Mouse (Mus musculus): ENCODE measurements around the gene A730071L15Rik. TPM values are rescaled to one million over a fixed set of nuclear protein-coding genes. Genes with fewer than 3 reads are reported as not detected.

The A730071L15Rik gene
- polyA plus RNA-seq (2015; fragmentation: Illumina TruSeq; extraction: RNeasy Lipid Tissue Mini Kit (QIAGEN cat#74804); ENCODE audit: insufficient read depth, low replicate concordance) = 0.48 TPM

DNA sequence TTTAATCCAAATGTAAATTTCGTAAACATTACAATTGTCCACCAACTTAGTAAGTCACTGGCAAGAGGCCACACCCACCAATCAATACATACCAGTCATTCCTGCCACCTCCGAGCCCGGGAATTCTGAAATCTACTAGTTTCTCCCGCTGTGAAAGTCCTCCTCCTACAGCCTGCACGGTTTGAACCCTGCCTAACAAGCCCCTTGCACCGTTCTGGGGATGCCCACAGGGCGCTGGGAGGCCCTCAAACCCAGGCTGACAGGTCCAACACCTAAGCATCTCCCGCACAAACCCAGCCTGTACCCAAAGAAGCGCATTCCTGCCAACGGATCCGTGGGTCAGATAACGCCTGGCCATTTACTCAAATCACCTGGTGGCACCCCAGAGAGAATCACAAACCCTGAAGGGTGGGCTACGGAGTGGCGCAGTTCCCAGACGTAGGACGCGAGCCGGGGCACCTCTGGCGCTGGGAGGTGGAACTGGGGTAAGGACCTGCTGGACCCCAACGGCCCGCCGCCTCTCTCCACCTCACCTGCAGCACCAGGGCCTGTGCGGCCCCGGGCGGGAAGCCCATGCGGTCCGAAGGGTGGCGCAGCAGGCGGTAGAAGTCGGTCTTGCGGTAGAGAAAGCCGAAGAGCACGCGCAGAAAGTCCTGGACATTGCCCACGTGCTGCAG, at the start of gene A730071L15Rik:
TSS of gene A730071L15Rik (plus strand) at position 620 of the 677 bp plus-strand sequence.

GRCm38 (mm10) chr11:6200087-6200569, 299 bp downstream of the A730071L15Rik start, which contains the start of gene Nudcd3:
TSS of gene Nudcd3 (minus strand) at chr11:6200415.

DNA sequence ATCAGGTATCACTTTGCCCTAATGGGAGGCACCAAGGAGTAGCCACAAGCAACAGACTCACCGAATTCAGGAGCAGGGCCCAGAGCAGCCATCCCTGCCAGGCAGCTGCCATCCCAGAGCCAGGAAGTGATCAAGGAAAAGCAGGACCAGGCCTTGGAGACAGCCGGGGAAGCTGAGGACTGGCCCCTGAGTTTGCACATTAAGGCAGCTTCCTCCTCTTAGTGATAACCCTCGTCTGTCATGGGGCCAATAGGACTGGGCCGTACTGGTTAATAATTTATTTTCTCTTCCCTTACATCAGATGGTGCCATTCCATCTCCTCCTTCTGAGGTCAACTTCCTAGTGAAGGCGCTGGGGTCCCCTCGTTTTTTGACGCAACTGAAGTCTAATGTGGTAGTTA, 30.2 kb downstream of the A730071L15Rik start, which contains the start of gene Npc1l1:
TSS of gene Npc1l1 (minus strand) at position 132 of the 400 bp plus-strand sequence.

Other genes with a start within 250 kb of the A730071L15Rik start
- gene Gck, start 249.9 kb upstream of the A730071L15Rik start, polyA plus RNA-seq (2015; fragmentation: Illumina TruSeq; extraction: RNeasy Lipid Tissue Mini Kit (QIAGEN cat#74804); ENCODE audit: insufficient read depth, low replicate concordance) = not detected
- 80.7 TPM for gene Ykt6, start 244.3 kb upstream of the A730071L15Rik start, polyA plus RNA-seq (2015; fragmentation: Illumina TruSeq; extraction: RNeasy Lipid Tissue Mini Kit (QIAGEN cat#74804); ENCODE audit: insufficient read depth, low replicate concordance)
- 2.5 TPM for gene Camk2b, start 133.7 kb upstream of the A730071L15Rik start, polyA plus RNA-seq (2015; fragmentation: Illumina TruSeq; extraction: RNeasy Lipid Tissue Mini Kit (QIAGEN cat#74804); ENCODE audit: insufficient read depth, low replicate concordance)
- gene Nudcd3, start 386 bp downstream of the A730071L15Rik start, polyA plus RNA-seq (2015; fragmentation: Illumina TruSeq; extraction: RNeasy Lipid Tissue Mini Kit (QIAGEN cat#74804); ENCODE audit: insufficient read depth, low replicate concordance) = 53.1 TPM
- 0.08 TPM for gene Npc1l1, start 30.1 kb downstream of the A730071L15Rik start, polyA plus RNA-seq (2015; fragmentation: Illumina TruSeq; extraction: RNeasy Lipid Tissue Mini Kit (QIAGEN cat#74804); ENCODE audit: insufficient read depth, low replicate concordance)
- gene Ddx56, start 67.7 kb downstream of the A730071L15Rik start, polyA plus RNA-seq (2015; fragmentation: Illumina TruSeq; extraction: RNeasy Lipid Tissue Mini Kit (QIAGEN cat#74804); ENCODE audit: insufficient read depth, low replicate concordance) = 30.7 TPM
- 35.0 TPM for gene Tmed4, start 74.8 kb downstream of the A730071L15Rik start, polyA plus RNA-seq (2015; fragmentation: Illumina TruSeq; extraction: RNeasy Lipid Tissue Mini Kit (QIAGEN cat#74804); ENCODE audit: insufficient read depth, low replicate concordance)
- gene Ogdh, start 91.6 kb downstream of the A730071L15Rik start, polyA plus RNA-seq (2015; fragmentation: Illumina TruSeq; extraction: RNeasy Lipid Tissue Mini Kit (QIAGEN cat#74804); ENCODE audit: insufficient read depth, low replicate concordance) = 80.6 TPM
- gene Zmiz2, start 189.0 kb downstream of the A730071L15Rik start, polyA plus RNA-seq (2015; fragmentation: Illumina TruSeq; extraction: RNeasy Lipid Tissue Mini Kit (QIAGEN cat#74804); ENCODE audit: insufficient read depth, low replicate concordance) = 28.3 TPM
- gene Ppia, start 215.4 kb downstream of the A730071L15Rik start, polyA plus RNA-seq (2015; fragmentation: Illumina TruSeq; extraction: RNeasy Lipid Tissue Mini Kit (QIAGEN cat#74804); ENCODE audit: insufficient read depth, low replicate concordance) = 2,887 TPM
- 49.2 TPM for gene H2afv, start 244.4 kb downstream of the A730071L15Rik start, polyA plus RNA-seq (2015; fragmentation: Illumina TruSeq; extraction: RNeasy Lipid Tissue Mini Kit (QIAGEN cat#74804); ENCODE audit: insufficient read depth, low replicate concordance)